Mouse (Mus musculus): Measurements from ENCODE around the gene Gnat2.

Gnat2 gene

GRCm38 (mm10) chr3:108121101-108121500 lies 28.5 kb downstream of the Gnat2 start:
- no peak for DNase-seq (ENCODE audit: low spot score)

- no peak for DNase-seq (ENCODE audit: low spot score)
These were observed 30.7 kb downstream of the Gnat2 start for GRCm38 (mm10) chr3:108123242-108123641.

- DNase-seq (ENCODE audit: low spot score), result no peak
These were observed 31.5 kb downstream of the Gnat2 start for GRCm38 (mm10) chr3:108124131-108124530.

- DNase-seq (ENCODE audit: low spot score), result no peak
These were observed 33.7 kb downstream of the Gnat2 start for GRCm38 (mm10) chr3:108126327-108126726.

GRCm38 (mm10) chr3:108128520-108128919 lies 35.9 kb downstream of the Gnat2 start:
- DNase-seq (ENCODE audit: low spot score), result no peak

- DNase-seq (ENCODE audit: low spot score), result no peak
These were observed 36.8 kb downstream of the Gnat2 start for GRCm38 (mm10) chr3:108129367-108129766.

- DNase-seq (ENCODE audit: low spot score), result no peak
These were observed 37.2 kb downstream of the Gnat2 start for GRCm38 (mm10) chr3:108129804-108130203.

GRCm38 (mm10) chr3:108131216-108131615 lies 38.6 kb downstream of the Gnat2 start:
- DNase-seq (ENCODE audit: low spot score), result no peak

- DNase-seq (ENCODE audit: low spot score), result no peak
These were observed 39.2 kb downstream of the Gnat2 start for GRCm38 (mm10) chr3:108131821-108132220.

GRCm38 (mm10) chr3:108132484-108132883 lies 39.9 kb downstream of the Gnat2 start:
- no peak for DNase-seq (ENCODE audit: low spot score)

- DNase-seq (ENCODE audit: low spot score), result no peak
These were observed 42.1 kb downstream of the Gnat2 start for GRCm38 (mm10) chr3:108134701-108135100.

GRCm38 (mm10) chr3:108139113-108139512 lies 46.5 kb downstream of the Gnat2 start:
- no peak for DNase-seq (ENCODE audit: low spot score)

GRCm38 (mm10) chr3:108140786-108141185 lies 48.2 kb downstream of the Gnat2 start:
- DNase-seq (ENCODE audit: low spot score), result peak; percentile 24

GRCm38 (mm10) chr3:108145534-108146445 lies 53.2 kb downstream of the Gnat2 start, which contains the start of gene Gnai3:
Gene Gnai3 (minus strand): TSS chr3:108146146.
- peak; percentile 94 for DNase-seq (ENCODE audit: low spot score)

GRCm38 (mm10) chr3:108146671-108147070 lies 54.1 kb downstream of the Gnat2 start:
- no peak for DNase-seq (ENCODE audit: low spot score)

- DNase-seq (ENCODE audit: low spot score), result peak; percentile 86
These were observed 55.0 kb downstream of the Gnat2 start for GRCm38 (mm10) chr3:108147386-108148235.

All from T-cell, adult 2 months (primary cell).